Mouse (Mus musculus): ENCODE data around the gene Nfia.

GRCm38 (mm10) chr4:97795957-97796356 is 23.4 kb downstream of the Nfia start:
- TF ChIP-seq CTCF (IDR thresholded peaks at IDR 0.05; ENCODE audit: low read depth) (no peak), EP300 (IDR thresholded peaks at IDR 0.05; ENCODE audit: low read depth) (no peak)
